In genomic region chr17:70892288-70893096, GRCm38 (mm10) we compare ENCODE assay signal across 16 mouse cellular contexts. TPM values are rescaled to one million over a fixed set of nuclear protein-coding genes. Genes with fewer than 3 reads are reported as not detected.
A peak's percentile ranks its signal among the peaks of the same experiment; 100 is the strongest.
DNase-seq lines count a peak whose midpoint lies in the region; ATAC-seq and TF ChIP-seq lines count a peak whose summit lies in the region.
"Had no signal": no experiment of that assay in that cellular context is flagged by ENCODE, and none has a peak within 500 bp of the region (broad histone marks: within the 10 kb centered on the region; RNA-seq: fewer than 3 reads in every experiment).

No protein-coding gene starts in this region.

- H3K9ac ChIP-seq in forebrain, embryonic 14.5 days (ENCODE audit: low read length) = no peak overlapping the region
- no peak overlapping the region for H3K9ac ChIP-seq in forebrain, embryonic 13.5 days
- H3K9ac ChIP-seq in midbrain, embryonic 12.5 days (replicated peaks) = no peak overlapping the region
- no peak overlapping the region for H3K9ac ChIP-seq in midbrain, embryonic 16.5 days (ENCODE audit: low read depth, low read length)
- H3K9ac ChIP-seq in embryonic facial prominence, embryonic 13.5 days = no peak overlapping the region
- H3K9ac ChIP-seq in stomach, postnatal 0 days (ENCODE audit: low read length) = no peak overlapping the region
- H3K9ac ChIP-seq: limb, embryonic 15.5 days had no signal

- ATAC-seq in forebrain, embryonic 14.5 days = no peak
- no peak for ATAC-seq in forebrain, embryonic 13.5 days
- 0 out of 2 replicates have a peak, but pooled peaks have one; percentile 38 for ATAC-seq in midbrain, embryonic 12.5 days (ENCODE audit: low FRiP score, low read depth)
- ATAC-seq in midbrain, embryonic 16.5 days = no peak
- no peak for ATAC-seq in embryonic facial prominence, embryonic 13.5 days (ENCODE audit: insufficient number of reproducible peaks, insufficient read depth, low FRiP score, low TSS enrichment, low read depth)
- no peak for ATAC-seq in stomach, postnatal 0 days (ENCODE audit: low FRiP score, low TSS enrichment)

- no peak overlapping the region for H3K27ac ChIP-seq in forebrain, embryonic 14.5 days (ENCODE audit: low read depth, low read length)
- no peak overlapping the region for H3K27ac ChIP-seq in forebrain, embryonic 13.5 days
- H3K27ac ChIP-seq in midbrain, embryonic 12.5 days (replicated peaks) = no peak overlapping the region
- H3K27ac ChIP-seq in midbrain, embryonic 16.5 days (ENCODE audit: low read length) = no peak overlapping the region
- no peak overlapping the region for H3K27ac ChIP-seq in embryonic facial prominence, embryonic 13.5 days
- H3K27ac ChIP-seq in stomach, postnatal 0 days (replicated peaks) = 0 out of 2 replicates have a peak overlapping the region, but pooled peaks have one; percentile 1
- H3K27ac ChIP-seq: gastrocnemius, adult 2 months; limb, embryonic 15.5 days had no signal

- no peaks in the 10 kb centered on the region for H3K36me3 ChIP-seq in forebrain, embryonic 14.5 days (ENCODE audit: control insufficient read depth, insufficient read depth, low read length)
- H3K36me3 ChIP-seq in forebrain, embryonic 13.5 days (ENCODE audit: poor library complexity, severe bottlenecking) = no peaks in the 10 kb centered on the region
- H3K36me3 ChIP-seq in midbrain, embryonic 12.5 days = no peaks in the 10 kb centered on the region
- H3K36me3 ChIP-seq in midbrain, embryonic 16.5 days (ENCODE audit: control insufficient read depth, insufficient read depth, low read length) = no peaks in the 10 kb centered on the region
- H3K36me3 ChIP-seq in embryonic facial prominence, embryonic 13.5 days = no peaks in the 10 kb centered on the region
- H3K36me3 ChIP-seq in stomach, postnatal 0 days (ENCODE audit: control insufficient read depth, insufficient read depth, low read length) = no peaks in the 10 kb centered on the region
- H3K36me3 ChIP-seq: limb, embryonic 15.5 days had no signal

- 29% methylated on average over 15 of the region's 15 CpGs for WGBS in forebrain, embryonic 14.5 days
- WGBS in forebrain, embryonic 13.5 days = 31% methylated on average over 15 of the region's 15 CpGs
- whole genome bisulfite sequencing in midbrain, embryonic 12.5 days = 28% methylated on average over 15 of the region's 15 CpGs
- 15% methylated on average over 15 of the region's 15 CpGs for WGBS in midbrain, embryonic 16.5 days
- 32% methylated on average over 15 of the region's 15 CpGs for WGBS in embryonic facial prominence, embryonic 13.5 days
- WGBS in stomach, postnatal 0 days = 46% methylated on average over 15 of the region's 15 CpGs

- no peak overlapping the region for H3K4me3 ChIP-seq in forebrain, embryonic 14.5 days (ENCODE audit: low read depth, low read length)
- H3K4me3 ChIP-seq in forebrain, embryonic 13.5 days = no peak overlapping the region
- no peak overlapping the region for H3K4me3 ChIP-seq in midbrain, embryonic 12.5 days
- no peak overlapping the region for H3K4me3 ChIP-seq in midbrain, embryonic 16.5 days (ENCODE audit: low read depth, low read length)
- no peak overlapping the region for H3K4me3 ChIP-seq in embryonic facial prominence, embryonic 13.5 days
- no peak overlapping the region for H3K4me3 ChIP-seq in stomach, postnatal 0 days (ENCODE audit: low read depth, low read length)
- H3K4me3 ChIP-seq: gastrocnemius, adult 2 months; limb, embryonic 15.5 days; megakaryocyte, embryonic 14.5 days had no signal

- no peaks in the 10 kb centered on the region for H3K27me3 ChIP-seq in forebrain, embryonic 14.5 days (replicated peaks; ENCODE audit: control insufficient read depth, insufficient read depth, low read length)
- no peaks in the 10 kb centered on the region for H3K27me3 ChIP-seq in forebrain, embryonic 13.5 days
- no peaks in the 10 kb centered on the region for H3K27me3 ChIP-seq in midbrain, embryonic 12.5 days
- no peaks in the 10 kb centered on the region for H3K27me3 ChIP-seq in midbrain, embryonic 16.5 days (ENCODE audit: control insufficient read depth, insufficient read depth, low read depth, low read length)
- H3K27me3 ChIP-seq in embryonic facial prominence, embryonic 13.5 days = no peaks in the 10 kb centered on the region
- H3K27me3 ChIP-seq in stomach, postnatal 0 days (ENCODE audit: control insufficient read depth, insufficient read depth, low read length) = no peaks in the 10 kb centered on the region
- H3K27me3 ChIP-seq: limb, embryonic 15.5 days; megakaryocyte, embryonic 14.5 days had no signal

- no peak overlapping the region for H3K4me2 ChIP-seq in forebrain, embryonic 14.5 days (ENCODE audit: low read length)
- H3K4me2 ChIP-seq in forebrain, embryonic 13.5 days = no peak overlapping the region
- H3K4me2 ChIP-seq in midbrain, embryonic 12.5 days (replicated peaks) = no peak overlapping the region
- no peak overlapping the region for H3K4me2 ChIP-seq in midbrain, embryonic 16.5 days (ENCODE audit: low read length)
- peak overlapping the region; percentile 9; the same call in 1 of the 2 replicates for H3K4me2 ChIP-seq in embryonic facial prominence, embryonic 13.5 days
- H3K4me2 ChIP-seq in stomach, postnatal 0 days (replicated peaks; ENCODE audit: low read depth) = no peak overlapping the region
- H3K4me2 ChIP-seq: limb, embryonic 15.5 days had no signal

- no peaks in the 10 kb centered on the region for H3K9me3 ChIP-seq in forebrain, embryonic 14.5 days (replicated peaks; ENCODE audit: control insufficient read depth, low read length)
- H3K9me3 ChIP-seq in forebrain, embryonic 13.5 days (replicated peaks) = no peaks in the 10 kb centered on the region
- H3K9me3 ChIP-seq in midbrain, embryonic 12.5 days = no peaks in the 10 kb centered on the region
- H3K9me3 ChIP-seq in midbrain, embryonic 16.5 days (replicated peaks; ENCODE audit: control insufficient read depth, low read length, poor library complexity, severe bottlenecking) = no peaks in the 10 kb centered on the region
- no peaks in the 10 kb centered on the region for H3K9me3 ChIP-seq in embryonic facial prominence, embryonic 13.5 days
- no peaks in the 10 kb centered on the region for H3K9me3 ChIP-seq in stomach, postnatal 0 days (ENCODE audit: control insufficient read depth, low read length)
- H3K9me3 ChIP-seq: limb, embryonic 15.5 days had no signal

- no peak for TF ChIP-seq CTCF in stomach, postnatal 0 days (IDR thresholded peaks at IDR 0.05; ENCODE audit: low read depth)

- H3K4me1 ChIP-seq in forebrain, embryonic 14.5 days (ENCODE audit: control insufficient read depth, insufficient read depth, low read length) = no peaks in the 10 kb centered on the region
- H3K4me1 ChIP-seq in forebrain, embryonic 13.5 days = peaks cover 4% of the 10 kb centered on the region; the same call in 1 of the 2 replicates
- peaks cover 13% of the 10 kb centered on the region; the same call in 1 of the 2 replicates for H3K4me1 ChIP-seq in midbrain, embryonic 12.5 days
- H3K4me1 ChIP-seq in midbrain, embryonic 16.5 days (ENCODE audit: control insufficient read depth, insufficient read depth, low read length) = no peaks in the 10 kb centered on the region
- peaks cover 9% of the 10 kb centered on the region for H3K4me1 ChIP-seq in embryonic facial prominence, embryonic 13.5 days
- no peaks in the 10 kb centered on the region for H3K4me1 ChIP-seq in stomach, postnatal 0 days (replicated peaks; ENCODE audit: control insufficient read depth, insufficient read depth)
- H3K4me1 ChIP-seq: megakaryocyte, embryonic 14.5 days had no signal

- peak; percentile 8 for DNase-seq in forebrain, embryonic 14.5 days (ENCODE audit: low spot score)
- no peak for DNase-seq in stomach, postnatal 0 days (ENCODE audit: low spot score)
- no peak for DNase-seq in ovary, postnatal 14 days (ENCODE audit: low spot score)
- no peak for DNase-seq in spleen, postnatal 4 days (ENCODE audit: low spot score in 2 of 2)
- DNase-seq: B cell, adult 2 months; gastrocnemius, adult 2 months; heart, postnatal 4 days; kidney, adult 9 months; lung, adult 2 months; right cerebral cortex, postnatal 14 days had no signal

- TF ChIP-seq EP300 in stomach, postnatal 0 days (optimal IDR thresholded peaks at IDR 0.05) = no peak

RNA-seq across cellular contexts. Expression of gene Tgif1, which starts 39.1 kb away (rescaled TPM):
- polyA plus RNA-seq in forebrain, embryonic 14.5 days (2014; fragmentation: Nextera tagmentation; extraction: Ambion mirVana) = 12.9 and 13.6 TPM in 2 replicates
- 24.0 and 33.0 TPM in 2 replicates for polyA plus RNA-seq in forebrain, embryonic 13.5 days (2015; fragmentation: Nextera tagmentation; extraction: Ambion mirVana)
- polyA plus RNA-seq in midbrain, embryonic 12.5 days (2016; fragmentation: Nextera tagmentation; extraction: Ambion mirVana) = 50.1 and 58.9 TPM in 2 replicates
- polyA plus RNA-seq in midbrain, embryonic 16.5 days (2015; fragmentation: Nextera tagmentation; extraction: Ambion mirVana) = 7.4 and 8.2 TPM in 2 replicates
- polyA plus RNA-seq in embryonic facial prominence, embryonic 13.5 days (2015; fragmentation: Nextera tagmentation; extraction: Ambion mirVana) = 95.5 TPM in 2 replicates
- 34.7 and 35.6 TPM in 2 replicates for polyA plus RNA-seq in stomach, postnatal 0 days (2015; fragmentation: Nextera tagmentation; extraction: Ambion mirVana)
